Mouse (Mus musculus) right cerebral cortex, postnatal 4 days (tissue): ENCODE results near the gene Gadd45g.
"Not testable (repeated sequence)": the region's sequence is repeated elsewhere in the genome, so short reads cannot be mapped to it uniquely, and the experiment has no call there.

Source experiments
- DNase-seq: peaks from one replicate; pipeline ENCODE4 v3.0.0-alpha.2; 2022

Gadd45g gene

DNA sequence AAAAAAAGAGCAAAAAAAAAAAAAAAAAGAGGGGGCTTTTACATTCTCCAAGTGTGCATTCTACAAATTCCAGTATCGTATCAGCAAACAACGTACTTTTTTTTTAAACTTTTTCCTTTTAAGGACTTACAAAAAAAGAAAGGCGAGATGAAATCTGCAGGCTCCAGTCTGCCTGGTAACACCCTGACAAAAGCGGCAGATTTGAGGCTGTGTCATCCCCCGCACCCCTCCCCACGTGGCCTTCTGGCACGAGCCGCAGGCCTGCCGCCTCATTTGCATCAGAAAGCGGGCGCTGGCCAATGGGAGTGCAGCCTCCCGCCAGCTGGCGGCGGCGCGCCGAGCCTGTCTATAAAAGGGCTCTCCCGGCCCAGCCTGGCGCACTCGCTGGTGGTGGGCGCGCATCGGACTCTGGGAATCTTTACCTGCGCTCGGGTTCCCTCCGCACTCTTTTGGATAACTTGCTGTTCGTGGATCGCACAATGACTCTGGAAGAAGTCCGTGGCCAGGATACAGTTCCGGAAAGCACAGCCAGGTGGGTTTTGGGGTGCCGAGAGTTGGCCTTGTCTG, at the start of gene Gadd45g:
Gene Gadd45g (plus strand): TSS at position 378 of the 567 bp plus-strand sequence.
- peak; percentile 95 for DNase-seq

DNA sequence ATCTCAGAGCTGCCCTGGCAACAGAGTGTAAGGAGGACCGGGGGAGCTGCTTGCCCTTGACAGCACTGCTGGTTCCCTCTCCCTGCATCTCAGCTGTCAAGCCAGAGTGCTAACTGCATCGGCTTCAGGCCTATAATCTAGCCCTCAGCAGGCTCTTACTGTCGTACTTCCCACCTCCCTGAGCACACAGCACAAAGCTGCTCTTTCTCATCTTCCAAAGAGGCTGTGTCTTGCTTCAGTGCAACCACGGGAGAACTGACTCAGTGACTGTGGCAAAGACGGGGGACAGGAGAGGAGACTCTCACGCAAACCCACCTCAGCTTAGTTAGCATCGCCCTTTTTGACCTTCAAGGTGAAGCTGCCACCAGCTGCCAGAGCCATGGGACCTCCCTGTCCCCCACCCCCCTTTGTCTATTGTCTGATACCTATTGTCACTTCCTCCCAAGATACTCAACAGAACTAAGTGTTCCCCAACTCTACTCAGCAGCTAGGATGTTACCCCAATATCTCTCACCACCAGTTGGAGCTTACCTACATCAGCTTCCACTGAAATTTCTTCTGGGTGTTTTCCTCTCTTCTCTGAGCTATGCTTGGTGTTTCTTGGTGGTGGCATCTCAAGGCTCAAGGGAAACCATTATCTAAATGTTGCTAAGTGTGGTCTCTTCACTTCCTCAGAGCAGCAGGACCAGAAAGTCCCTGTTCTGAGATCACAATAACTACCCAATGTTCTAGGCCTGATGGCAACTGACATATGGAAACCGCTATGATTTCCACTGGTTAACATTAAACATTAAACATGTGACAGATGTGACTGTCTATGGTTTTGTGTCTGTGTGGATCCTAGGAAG, 48.4 kb upstream of the Gadd45g start:
- no peak for DNase-seq

DNA sequence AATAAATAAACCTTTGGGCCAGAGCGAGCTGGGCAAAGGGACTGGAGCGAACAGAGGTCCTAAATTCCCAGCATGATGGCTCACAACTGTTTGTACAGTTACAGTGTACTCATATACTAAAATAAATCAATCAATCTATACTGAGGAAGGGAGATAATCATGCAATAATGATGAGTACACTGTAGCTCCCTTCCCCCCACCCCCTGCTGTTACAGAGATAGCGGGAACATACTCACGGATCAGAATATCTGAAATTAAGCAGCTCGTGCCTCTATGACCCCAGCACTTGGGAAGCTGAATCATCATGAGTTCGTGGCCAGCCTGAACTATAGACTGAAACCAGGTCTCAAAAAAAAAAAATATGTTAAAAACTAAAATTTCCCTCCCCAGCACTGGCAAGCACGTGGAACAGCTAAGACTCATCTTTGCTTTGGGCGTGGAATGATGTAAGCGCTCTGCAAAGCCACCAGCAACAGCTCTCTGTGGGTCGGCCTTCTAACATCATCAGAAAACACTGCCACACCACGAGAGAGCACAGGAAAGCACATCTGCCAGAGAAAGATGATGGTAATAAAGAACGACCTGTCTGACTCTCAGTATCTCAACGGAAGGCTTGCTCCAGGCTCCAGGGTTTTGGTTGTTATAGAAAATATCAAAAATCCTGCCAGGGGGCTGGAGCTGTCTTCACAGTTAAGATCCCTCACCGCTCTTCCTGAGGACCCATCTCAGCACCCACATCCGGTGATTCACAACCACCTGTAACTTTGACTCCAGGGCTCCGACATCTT, 46.5 kb upstream of the Gadd45g start:
- DNase-seq, result no peak

DNA sequence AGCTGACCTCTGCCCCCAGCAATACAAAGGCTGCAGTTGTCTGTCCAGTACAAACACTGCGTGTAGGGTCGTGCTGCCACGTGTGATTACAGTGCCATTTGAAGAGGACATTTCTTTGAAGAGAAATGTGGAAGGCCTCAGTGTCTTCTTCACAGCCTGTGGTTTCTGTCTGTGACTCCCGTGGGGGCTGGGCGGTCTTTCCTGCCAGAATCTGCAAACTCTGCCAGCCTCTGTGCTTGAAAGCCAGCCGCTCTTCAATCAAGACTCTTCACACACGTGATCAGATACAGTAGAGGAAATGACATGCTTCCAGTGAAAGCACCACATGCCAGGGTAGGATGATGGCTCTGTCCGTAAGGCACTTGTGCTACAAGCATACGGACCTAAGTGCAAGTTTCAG, 45.6 kb upstream of the Gadd45g start:
- no peak for DNase-seq

DNA sequence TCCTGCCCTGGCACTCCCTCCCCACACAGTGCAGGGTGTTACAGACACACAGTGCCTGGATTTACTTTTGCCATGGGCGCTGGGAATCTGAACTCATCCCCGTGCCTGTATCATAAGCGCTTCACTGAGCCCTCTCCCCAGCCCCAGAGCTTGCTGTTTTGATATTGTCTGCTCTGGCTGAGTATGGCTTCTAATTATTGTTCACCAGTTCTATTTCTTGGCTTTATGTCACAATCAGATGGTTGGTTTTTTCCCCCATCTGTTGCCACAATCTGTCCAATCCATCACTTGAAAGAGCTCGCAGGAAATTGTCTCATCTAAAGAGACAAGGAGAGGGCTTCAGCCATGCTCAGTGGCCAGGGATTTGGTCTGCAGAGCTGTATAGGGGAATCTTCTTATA, 40.8 kb upstream of the Gadd45g start:
- no peak for DNase-seq

DNA sequence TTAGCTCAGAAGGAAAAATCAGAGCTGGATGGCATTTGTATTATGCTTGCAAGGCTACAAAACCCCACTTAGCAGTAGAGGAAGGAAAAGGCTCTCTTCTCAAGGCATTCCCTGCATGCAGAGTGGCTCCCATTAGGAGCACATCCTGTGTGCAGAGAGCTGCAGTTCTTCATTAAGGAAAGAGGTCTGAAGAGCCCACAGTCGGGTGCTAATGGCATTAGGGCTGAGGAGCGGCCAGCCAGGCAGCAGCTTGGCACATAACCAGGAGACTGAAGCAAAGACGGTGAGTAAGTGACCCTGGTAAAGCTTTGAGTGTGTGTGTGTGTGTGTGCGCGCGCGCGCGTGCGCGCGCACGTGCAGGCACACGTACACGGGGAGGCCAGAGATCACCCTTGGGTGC, 40.3 kb upstream of the Gadd45g start:
- no peak for DNase-seq

DNA sequence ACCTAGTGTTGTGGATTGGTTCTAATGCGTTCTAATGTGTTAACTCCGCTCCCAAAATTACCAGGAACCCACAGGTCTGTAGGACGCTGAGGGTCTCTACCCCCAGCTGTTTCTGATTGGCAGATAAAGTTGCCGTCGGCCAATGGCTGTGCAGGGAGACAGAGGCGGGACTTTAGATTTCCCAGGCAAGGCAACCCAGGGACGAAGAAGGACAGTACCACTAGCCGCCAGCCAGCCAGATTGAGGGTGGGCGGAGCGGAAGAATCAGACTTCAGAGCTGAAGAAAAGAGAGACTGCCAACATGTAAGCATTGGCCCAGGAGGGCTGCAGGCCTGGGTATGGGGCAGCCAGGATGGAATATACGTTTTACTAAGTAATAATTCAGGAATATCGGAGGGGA, 38.3 kb upstream of the Gadd45g start:
- peak; percentile 27 for DNase-seq

DNA sequence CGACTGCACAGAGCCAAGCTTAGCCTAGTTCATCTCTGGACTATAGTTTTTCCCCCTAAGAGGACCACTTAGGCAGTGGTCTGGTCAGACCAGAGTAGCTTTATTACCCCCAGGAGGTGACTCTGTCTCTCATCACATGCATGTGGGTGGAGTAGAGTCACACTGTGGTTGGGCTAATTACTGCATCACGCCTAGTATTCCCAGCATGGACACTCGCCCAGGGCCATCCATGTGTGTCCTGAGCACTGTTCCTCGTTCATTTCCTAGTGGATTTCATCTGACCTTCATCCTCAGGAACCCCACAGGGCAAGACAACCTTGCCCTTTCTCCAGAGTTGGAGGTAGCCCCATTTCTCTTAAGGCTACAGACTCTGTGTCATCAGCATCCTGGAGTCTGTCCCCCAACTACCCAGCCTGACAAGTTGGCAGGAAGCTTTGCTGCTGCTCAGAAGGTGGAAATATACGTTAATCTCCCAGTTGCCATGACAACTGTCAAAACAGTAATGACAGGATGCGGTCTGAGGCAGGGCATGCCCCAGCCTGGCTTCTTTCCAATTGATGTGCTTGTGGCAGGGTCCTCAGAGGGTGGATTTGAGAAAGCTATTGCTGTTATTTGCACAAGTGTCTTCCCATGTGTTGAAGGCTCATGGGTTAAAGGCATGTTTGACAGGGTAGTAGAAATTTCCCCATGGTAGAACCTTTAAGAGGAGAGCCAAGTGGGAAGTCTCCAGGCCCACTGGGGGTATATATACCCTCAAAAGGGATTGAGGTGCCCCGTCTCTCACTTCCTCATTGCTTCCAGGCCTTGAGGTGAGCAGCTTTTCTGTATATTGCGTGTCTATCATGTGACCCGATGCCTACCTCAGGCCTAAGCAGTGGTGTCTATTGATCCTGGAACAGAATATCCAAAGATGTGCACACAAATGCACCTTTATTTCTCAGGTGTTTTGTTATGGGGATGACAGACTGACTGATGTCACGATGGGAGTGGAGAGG, 32.6 kb upstream of the Gadd45g start:
- DNase-seq, result no peak

DNA sequence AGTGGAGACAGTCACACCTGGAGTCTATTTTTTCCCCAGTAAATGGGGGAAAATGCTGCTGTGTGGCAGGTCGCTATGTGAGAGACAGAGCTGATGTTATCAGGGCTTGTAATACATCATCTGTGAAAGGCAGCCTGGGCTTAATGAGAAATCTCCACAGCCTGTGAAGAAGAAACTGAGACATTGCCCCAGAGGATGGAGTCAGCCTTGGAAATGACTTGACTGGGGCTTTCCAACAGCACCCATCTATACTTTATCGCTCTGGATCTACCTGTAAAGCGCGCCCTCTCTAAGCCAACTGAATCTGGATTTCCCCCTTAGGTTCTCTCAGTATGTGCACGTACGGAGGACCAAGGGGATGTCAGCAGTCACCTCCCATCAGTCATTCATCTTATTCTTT, 31.8 kb upstream of the Gadd45g start:
- no peak for DNase-seq

DNA sequence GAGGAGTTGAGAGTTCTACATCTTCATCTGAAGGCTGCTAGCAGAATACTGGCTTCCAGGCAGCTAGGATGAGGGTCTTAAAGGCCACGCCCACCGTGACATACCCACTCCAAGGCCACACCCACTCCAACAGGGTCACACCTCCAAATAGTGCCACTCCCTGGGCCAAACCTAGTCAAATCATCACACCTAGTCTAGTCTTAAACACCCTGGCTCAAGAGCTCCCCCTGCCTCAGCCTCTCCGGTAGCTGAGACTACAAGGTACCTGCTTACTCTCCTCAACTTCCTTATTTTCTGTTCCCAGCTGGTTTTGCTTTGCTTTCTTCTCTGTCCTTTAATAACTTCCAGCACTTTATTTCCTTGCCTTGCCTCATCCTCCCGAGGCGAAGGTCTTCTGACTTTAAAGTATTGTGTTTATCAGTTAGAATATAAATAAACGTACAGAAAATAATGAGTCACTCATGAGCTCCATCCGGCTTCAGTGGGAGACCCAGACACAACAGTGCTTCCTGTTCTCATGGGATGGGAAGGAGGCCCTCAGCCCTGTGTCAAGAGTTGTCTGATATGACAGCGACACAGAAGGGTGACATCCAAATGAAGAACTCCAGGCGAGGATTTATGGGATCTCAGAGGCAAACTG, 30.5 kb upstream of the Gadd45g start:
- DNase-seq, result no peak

DNA sequence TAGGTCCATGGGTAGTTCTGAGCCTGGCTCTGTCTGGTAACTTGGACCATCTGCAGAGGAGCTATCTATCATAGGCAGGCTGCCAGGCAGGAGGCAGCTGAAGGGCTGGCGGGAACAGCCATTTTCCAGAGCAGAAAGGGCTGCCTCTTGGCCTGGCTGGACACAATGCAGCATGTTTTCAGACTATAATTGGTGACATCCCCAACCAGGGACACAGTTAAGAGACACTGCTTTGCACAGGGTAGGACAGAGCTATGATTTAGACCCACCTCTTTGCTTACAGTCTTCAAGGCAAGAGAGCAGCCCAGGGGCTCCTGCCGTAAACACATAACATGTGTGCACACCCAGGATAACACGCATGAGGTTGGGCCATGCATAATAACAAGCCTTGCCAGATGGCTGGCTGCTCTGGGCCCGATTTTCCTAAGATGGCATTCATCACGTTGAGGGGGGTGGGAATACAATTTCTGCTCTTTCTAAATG, 29.9 kb upstream of the Gadd45g start:
- peak; percentile 39 for DNase-seq

DNA sequence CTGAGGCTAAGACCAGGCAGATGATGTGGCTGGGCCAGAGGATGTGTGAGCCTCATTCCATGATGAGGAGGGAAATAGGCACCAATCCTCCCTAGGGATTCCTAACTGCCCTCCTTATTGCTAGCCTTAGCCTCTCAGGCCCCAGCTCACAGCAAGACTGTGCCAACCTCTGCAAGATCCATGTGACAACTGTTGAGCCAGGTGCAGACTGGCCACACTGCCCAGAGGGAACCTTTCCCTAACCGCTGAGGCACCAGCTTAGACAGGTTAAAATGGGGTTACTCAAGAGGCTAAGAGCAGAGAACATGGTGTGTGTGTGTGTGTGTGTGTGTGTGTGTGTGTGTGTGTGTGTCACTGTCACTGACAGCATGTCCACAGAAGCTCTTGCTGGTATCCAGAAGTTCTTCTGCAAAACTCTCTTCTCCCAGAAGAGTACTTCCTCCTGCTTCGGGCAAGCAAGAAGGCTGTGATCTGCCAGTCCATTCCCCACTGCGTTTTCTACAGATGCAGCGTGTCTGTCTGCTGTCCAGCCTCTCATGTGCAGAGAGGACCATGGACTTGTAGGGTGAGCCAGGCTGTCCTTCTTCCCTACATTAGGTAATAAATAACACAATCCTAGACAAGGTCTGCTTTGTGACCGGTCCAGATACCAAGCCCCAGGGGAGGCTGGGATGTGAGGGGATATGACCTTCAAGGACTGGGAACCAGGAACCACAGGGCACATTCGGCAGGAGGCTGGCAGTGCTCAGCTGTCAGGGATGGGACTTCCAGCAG, 28.1 kb upstream of the Gadd45g start:
- no peak for DNase-seq

DNA sequence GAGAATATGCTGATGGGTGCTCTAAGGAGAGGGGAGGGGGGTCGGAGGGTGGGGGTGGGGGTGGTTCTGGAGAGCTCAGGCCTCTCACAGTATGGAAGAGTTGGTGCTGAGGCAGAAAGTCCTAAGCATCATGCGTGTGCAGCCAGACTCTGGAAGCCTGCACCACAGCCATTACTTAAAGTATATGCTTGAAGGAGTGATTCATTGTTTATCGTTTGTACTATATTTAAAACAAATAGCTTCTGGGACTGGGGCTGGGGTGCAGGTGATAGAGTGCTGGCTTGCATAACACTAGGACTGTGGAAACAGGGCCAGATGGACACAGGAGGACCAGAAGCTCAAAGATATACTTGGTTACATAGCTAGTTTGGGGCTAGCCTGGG, 27.5 kb upstream of the Gadd45g start:
- no peak for DNase-seq

DNA sequence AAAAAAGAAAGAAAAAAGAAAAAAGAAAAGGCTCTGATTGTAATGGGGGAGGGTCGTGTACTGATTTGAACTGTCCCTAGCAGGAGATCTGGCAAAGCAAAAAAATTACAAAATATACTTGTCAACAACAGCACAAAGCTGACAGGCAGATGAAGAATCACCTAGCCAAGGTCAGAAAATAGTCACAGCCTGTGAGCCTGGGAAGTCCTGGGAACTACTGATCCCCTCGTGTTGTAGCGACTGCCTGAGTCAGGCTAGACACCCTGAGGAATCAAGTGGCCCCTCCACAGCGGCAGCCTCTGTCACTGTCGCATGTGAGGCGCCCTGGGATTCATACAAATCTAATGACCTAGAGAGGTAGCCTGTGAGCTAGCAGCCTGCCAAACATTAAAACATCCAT, 27.1 kb upstream of the Gadd45g start:
- no peak for DNase-seq

DNA sequence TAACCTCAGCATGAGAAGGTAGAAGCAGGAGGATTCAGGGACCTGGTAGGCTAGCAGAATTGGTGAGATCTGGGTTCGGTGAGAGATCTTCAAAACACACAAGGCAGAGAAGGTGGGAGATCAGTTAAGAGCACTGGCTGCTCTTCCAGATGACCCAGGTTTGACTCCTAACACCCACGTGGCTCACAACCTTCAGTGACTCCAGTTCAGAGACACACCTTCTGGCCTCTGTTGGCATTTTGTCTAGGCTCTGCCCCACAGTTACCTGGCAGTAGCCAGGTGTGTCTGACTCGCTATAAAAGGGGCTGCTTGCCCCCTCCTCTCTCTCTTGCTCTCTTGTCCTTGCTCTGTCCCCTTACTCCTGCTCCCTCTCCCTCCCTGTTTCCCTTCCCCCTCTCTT, 24.5 kb upstream of the Gadd45g start:
- no peak for DNase-seq

DNA sequence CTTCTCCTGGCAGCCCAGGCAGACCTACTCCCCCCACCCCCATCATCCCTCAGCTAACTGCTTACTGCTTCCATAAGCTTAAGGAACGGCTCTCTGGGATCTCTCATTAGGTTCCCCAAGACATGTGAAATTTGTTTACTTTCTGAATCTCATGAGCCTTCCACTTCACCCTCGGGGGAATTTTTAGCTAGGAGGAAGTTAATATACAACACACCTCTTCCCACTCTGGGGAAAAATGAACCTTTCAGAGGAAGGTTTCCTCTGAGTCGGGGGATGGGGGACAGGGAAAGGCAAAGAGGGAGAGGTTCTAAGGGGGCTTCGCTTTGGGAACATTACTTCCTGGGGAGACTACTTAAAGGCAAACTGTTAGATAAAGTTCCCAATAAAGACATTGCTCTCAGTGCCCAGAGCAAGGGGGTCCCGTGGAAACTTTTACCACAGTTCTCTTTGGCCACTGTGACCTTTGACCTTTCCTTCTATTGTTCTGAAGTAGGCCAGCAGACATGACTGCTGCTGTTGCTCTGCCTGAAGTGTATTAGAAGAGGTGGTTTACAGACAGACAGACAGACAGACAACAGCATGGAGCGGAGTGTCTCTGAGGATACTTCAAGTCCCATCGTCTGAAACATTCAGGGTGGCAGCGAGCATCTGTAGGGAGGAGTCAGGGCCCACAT, 22.5 kb upstream of the Gadd45g start:
- DNase-seq, result no peak

DNA sequence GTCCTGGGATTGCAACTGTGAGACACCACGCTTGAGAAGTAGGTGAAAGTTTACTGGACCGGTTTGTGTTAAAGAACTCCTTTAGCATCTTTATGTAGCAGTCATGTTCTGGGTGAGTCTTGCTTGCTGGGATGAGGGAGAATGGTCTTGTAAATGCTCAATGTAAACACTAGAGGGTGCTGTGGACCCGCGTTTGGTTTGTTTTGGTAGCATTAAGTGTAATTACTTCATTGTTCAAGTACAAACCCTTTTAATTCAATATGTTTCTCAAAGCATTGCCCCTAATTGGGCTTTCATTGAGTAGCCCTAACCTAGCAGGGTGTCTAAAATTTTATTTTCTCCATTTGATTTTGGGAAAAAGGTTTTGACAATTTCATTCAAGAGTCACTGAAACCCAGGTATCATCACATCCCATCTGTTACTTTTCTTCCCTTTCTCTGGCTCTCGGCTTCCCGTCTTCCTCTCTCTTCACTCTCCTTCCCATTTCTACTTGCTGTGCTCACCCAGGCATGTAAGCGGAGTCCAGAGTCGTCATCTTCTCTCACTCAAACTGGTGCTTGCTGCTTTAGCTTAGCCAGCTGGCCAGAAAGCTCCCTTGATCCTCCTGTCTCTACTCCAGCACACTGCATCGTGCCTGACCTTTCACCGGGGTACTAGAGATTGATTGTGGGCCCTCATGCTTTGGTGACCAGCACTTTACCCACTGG, 15.6 kb upstream of the Gadd45g start:
- peak; percentile 35 for DNase-seq

DNA sequence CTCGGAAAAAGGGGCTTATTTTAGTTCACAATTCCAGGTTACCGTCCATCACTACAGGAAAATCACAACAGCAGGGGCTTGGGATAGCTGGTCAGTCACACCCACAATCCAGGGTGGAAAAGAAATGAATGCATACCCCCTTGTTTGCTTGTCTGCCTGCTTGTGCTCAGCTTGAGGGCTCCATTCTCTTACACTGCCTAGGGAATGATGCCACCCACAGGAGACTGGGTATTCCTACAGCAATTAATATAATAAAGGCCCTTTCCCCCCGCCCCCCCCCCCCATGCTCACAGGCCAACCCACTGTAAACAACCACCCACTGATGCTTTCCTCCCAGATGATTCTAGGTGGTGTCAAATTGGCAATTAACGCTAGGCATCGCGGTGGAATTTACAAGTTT, 14.0 kb upstream of the Gadd45g start:
- no peak for DNase-seq

DNA sequence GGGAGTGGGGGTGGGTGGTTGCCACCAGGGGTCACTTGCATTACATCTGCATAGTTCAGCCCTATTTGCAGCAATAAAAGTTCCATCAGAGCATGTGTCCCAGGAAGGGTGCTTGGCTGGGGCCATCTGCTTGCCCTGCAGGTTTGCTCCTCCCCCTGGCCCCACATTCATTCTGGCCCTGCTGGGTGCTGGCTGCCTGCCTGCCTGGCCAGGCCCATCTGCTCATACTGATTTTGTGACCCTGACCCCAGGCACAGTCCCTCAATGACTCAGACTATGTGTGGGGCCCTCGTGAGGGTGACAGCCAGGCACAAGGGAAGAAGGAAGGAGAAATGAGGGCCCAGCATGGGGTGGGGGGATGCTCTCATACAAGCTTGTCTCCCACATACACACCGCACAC, 12.9 kb upstream of the Gadd45g start:
- no peak for DNase-seq

DNA sequence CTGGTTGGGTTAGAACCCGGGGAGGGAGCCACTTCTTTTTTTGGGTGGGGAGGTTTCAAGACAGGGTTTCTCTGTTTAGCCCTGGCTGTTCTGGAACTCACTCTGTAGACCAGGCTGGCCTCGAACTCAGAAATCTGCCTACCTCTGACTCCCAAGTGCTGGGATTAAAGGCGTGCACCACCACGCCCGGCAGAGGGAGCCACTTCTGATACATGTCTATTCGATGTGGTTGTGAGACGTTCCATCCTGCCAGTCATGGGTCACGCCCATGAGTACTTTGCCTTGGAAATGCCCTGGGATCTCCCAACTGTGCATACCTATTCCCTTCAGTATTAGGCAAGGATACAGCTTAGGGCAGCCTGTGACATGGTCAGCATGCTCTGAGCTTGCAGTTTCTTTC, 12.5 kb upstream of the Gadd45g start:
- not testable (repeated sequence) for DNase-seq
